Mouse (Mus musculus) forelimb bud, embryonic 11.5 days (tissue): ENCODE data around the gene Colec11.

Experiments
- DNase-seq: peaks from one replicate; pipeline ENCODE4 v3.0.0-alpha.2; 2012; ENCODE audit warnings: low read depth, low spot score

Gene Colec11

DNA sequence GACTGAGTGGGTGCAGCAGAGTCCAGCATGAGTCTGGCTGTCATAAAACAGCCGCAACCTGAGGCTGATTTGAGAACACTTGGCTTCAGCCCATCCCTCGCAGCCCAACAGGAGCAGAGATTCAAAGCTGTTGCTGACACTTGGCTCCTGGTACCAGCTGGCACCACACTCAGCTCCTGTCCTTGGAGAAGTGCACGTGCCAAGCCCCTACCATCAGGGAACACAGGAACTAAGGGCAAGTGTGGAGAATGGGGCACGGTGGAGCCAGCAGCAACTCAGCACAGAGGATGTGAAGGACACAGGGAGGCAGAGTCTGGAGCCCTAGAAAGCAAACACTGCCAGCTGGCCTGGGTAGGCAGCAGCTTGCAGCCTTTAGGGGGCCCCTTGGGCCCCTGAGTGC is 20.9 kb downstream of the Colec11 start:
- DNase-seq: no peak

DNA sequence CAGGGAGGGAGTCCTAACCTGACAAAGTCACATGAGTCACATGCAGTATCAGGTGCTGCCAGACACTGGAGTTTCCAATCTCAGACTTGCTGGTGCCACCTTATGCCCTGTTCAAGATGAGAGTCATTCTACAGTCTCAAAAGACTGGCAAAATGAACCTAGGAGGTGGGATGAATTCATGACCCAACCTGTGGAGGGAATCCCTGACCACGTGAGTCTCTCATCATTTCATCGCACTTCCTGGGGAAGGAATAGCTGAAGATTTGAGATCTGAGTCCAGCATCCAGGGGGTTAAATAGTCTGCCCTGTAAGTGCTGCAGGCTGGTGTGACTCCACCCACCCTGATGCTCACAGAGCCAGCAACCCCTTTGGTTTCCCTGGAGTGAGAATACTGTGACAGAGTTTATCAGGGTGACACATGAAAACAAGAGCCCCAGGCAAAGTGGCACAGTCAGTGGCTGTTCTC is 24.6 kb downstream of the Colec11 start:
- no peak for DNase-seq

DNA sequence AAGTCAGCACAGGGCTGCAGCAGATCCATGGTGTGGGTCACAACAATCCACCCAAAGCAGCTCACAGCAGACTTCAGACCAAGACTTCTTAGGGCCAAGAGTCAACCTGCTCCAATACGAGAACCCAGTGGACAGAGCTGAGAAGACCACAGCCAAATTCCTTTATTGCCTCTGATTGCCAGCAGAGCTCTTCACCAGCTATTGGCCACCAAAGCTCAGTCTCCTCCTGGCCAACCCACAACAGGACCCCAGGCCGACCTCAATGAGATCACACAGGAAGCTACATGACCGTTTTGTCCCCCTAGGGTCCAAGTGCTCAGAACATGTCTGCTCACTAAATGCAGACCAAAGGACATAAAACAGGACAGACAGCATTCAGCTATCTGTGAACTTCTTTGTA is 25.1 kb downstream of the Colec11 start:
- no peak for DNase-seq

DNA sequence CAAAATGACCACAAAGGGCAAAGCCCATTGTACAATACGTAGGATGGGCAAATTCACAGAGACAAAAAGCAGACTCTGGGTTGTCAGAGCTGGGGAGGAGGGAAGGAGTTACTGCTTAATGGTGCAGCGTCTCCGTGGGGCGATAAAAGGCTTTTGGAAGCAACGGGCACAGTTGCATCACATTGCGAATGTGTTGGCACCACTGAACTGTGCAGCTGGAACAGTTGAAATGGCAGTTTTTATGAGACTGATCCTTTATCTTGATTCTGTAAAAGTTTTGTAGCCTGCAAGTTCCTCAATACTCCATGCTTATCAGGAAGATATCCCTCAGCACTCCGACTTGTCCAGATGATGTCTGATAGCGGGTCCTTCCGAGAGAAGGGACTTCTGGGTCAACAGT is 25.5 kb downstream of the Colec11 start:
- DNase-seq: no peak

DNA sequence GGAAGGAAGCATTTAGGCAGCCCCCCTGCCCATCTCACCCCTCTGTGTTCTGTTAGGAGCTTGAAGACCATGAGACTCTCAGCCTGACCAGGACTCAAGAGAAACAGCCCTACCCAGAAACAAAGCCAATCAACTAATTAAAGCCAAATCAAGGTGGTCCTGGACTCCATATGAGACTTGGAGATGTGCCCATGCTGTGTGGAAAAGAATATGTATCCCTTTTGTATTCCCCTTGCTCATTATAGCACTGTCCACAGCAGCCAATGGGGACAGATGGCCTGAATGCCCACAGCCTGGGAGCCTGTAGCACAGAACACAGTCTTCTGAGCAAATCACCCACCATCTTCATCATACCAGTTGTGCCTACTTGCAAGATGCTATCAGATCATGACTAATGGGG is 26.3 kb downstream of the Colec11 start:
- no peak for DNase-seq

DNA sequence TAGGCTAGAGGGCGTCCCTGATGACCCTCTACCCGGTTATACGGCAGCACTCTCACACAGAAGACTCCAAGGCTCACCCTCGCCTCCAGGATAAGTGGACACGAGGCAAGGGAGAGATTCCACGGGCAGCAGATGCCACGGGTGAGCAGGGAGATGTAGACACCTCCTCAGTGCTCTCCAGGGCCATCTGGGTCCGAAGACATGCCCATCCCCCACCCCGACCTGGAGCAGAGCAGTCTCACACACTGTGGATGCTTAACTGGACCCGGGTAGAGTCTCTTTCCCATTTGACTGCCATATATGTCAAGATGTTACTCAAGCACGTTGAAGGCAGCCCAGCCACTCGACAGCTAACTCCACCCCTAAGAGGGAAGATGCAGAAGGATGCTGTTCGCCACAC is 32.7 kb downstream of the Colec11 start:
- DNase-seq: no peak

DNA sequence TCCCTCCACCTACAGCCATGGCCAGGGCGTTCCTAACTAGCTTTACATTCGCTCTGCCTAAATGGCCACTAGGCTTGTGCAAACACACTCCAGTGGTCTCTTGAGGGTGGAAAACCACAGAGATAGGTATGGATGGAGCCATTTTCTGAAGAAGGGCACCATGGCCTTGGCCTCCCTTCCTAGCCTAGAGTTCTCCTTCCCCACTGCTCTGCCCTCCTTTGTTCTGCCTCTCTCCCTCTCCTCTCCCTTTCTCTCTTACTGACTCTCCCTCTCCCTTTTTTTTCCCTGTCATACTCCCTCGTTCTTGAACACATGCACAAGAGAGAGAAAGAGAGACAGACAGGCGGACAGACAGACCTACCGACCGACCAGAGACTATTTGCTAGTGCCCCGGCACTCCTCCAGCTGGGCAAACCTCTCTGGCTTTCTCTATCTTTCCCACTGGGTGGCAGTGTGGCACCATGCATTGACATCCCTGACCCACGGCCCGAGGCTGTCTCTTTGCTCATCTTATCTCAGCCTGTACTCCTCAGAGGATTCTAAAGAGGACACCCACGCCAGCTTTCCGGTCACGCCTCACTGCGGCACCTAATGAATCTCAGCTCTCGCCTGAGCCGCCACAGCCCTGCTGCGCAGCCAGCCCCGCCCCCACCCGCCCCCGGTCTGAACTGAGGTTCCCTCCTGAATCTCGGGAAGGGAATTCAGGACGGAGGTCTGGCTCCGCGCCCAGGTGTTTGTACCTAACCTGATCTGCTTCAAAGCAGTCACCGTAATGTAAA is 33.9 kb downstream of the Colec11 start:
- peak; percentile 70 for DNase-seq

DNA sequence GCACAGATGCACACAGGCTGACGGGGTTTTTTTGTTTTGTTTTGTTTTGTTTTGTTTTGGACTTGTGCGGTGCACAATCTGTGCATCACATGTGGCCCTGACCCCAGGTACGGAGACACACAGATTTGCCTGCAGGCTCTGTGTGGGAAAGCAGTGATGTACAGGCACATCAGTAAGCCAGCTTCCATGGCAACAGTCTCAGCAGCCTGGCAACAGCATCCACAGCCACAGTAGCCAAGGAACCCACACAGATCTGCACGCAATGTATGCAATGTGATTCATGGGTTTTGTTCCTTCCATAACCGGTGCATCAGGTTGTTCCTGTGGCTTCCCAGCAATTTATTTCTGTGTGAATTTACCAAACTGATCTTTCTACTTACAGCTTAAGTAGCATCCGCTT is 35.2 kb downstream of the Colec11 start:
- DNase-seq: no peak

DNA sequence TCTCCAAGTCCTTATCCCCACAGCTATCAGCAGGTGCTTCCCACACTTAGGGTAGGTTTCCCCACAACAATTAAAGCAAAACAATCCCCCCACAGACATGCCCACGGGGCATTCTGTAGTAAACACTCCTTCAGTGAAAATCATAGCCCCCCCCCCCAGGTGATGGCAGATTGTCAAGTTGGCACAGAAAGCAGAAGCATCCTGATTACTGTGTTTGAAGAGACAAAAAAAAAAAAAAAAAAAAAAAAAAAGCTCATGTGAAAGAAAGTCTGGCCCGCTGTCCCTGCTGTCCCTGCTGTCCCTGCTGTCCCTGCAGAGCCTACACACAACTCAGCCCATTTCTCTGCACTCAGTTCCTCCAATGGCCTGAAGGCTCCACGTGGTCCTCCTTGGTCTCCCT is 39.1 kb downstream of the Colec11 start:
- peak; percentile 54 for DNase-seq

DNA sequence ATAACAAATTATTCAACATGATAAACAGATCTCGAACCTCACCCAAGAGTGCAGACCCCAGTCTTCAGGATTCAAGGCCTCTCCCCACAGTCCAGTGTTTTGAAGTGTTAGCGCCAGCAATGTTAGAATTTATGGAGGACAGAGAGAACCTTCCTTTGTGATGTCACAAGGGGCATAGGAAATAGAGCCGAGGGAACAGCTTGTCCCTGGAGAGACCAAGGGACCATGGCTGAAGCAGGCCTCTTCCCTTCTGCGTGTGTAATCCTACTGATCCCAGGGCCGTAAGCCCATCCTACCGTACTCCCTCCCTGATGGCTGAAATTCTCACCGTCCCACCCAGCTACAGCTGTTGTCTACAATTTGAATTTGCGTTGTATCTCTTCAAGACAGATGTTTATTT is 40.8 kb downstream of the Colec11 start, which contains the start of gene Allc:
Gene Allc, minus strand, starts transcription at position 101 of the 400 bp plus-strand sequence.
- no peak for DNase-seq

DNA sequence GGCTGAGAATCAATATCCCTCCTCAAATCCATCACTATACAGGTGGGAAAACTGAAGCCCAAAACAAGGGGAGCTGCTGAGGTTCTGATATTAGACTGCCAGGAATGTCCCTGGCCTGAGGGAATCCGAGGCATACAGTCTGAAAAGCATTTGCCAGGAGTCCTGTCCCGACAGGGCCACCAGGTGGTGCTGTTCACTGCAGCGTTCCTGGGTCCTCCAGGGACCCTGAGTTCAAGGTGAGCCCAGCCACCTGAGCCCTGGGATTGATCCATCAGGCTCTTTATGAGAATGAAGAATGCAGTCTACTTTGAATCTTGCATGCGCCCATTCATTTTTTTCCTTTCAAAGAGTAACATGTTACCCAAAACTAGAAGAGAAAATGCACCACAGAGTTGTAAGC is 44.0 kb downstream of the Colec11 start:
- DNase-seq: peak; percentile 18

DNA sequence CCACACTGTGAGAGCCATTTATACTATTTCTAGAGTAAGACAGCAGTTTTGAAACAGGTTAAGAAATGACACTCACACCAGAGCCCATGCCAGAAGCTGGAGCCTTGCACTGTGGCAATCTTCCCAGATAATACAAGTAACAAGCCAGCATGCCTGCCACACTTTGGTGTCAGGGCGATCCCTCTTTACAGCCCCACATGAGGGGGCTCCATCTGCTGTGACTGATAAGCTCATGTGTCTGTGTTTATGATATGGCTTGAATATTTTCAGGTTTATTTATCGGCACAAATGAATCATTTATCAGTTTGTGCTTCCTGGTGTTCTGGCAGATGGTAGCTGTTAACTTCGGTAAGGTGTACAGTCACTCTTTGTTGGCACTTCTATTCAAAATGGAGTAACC is 45.0 kb downstream of the Colec11 start:
- DNase-seq: no peak

DNA sequence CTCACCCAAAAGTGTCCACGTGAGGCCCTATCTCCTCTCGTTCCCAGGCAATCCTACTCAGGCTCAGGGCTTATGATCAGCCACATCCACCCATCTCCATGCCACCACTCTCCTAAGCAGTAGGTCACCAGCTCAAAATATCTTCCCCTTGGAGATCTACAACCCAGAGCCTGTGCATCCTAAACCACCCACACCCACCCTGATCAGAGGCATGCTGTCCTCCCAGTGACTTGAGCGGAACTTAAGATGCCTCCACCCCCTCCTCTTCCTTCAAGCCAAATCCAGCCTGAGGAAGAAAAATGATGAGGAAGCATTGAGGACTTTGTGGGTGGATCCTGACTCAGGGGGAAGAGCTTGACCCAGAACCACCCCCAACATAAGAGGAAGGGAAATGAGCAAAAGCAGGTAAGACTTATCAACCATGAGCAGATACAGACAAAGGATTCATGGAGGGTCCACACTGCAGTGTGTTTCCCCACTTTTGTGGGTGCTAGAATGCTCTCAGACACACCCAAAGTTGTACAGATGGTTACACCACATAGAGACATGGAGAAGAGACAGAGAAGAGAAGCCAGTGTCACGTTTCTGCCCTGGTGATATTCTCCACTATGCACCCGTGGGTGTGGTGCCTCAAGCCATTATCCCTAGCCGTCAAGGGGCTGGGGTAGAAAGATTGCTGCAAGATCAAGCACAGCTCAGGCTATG is 47.7 kb downstream of the Colec11 start:
- DNase-seq: no peak

DNA sequence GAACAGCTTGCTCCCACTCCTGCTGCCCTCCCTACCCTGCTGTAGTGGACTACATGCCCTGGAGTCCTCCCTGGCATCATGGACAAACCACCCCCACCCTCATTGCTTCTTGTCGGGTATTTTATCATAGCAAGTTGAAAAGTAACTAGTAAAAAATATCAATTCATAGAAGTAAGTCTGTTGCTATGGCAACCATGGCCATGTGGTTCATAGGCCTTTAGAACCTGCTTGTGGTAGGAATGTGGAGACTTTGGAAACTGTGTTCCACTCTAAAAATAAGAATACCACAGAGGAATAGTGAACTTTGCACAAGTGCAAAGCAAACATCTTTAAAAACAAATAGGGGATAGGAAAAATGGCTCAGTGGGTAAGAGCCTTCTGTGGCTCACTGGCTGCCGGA is 50.9 kb downstream of the Colec11 start:
- DNase-seq: no peak

DNA sequence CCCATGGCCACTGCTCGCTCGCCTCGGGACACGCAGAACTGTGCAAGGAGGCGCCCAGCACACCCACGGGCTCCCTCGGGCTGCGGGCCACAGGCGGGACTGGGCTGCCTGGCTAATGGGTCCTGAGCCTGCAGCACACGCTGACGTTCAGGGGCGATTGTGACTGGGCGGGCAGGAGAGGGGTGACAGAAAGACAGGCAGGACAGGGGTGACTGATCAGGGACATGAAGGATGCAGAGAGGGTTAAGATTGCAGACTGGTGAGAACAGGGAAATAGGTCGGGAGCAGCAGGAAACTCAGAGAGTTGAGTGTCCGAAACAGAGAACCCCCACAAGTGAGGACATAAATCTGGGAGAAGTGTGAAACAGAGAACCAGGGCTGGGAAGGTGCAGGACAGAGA is 70.9 kb downstream of the Colec11 start, which contains the start of gene Dcdc2c:
Gene Dcdc2c, minus strand, starts transcription at position 101 of the 400 bp plus-strand sequence.
- no peak for DNase-seq

DNA sequence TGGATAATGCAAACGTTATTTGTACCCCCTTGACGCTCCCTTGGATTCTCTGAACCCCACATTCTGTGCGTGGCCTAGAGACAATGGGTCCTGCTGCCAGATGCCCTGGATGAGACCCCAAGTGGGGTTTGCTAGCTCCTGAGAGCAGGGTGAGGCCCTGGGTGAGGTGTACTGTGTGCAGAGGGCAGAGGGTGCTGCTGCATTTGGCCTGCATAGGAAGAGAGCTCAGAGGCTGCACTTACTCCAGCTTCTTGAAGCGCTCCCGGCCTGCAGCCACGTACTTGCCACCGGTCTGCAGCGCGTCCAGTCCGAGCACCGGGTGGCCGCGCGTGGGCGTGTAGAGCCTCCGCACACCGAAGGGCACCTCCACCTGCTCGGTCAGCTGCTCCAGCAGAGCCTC is 71.4 kb downstream of the Colec11 start:
- DNase-seq: no peak

DNA sequence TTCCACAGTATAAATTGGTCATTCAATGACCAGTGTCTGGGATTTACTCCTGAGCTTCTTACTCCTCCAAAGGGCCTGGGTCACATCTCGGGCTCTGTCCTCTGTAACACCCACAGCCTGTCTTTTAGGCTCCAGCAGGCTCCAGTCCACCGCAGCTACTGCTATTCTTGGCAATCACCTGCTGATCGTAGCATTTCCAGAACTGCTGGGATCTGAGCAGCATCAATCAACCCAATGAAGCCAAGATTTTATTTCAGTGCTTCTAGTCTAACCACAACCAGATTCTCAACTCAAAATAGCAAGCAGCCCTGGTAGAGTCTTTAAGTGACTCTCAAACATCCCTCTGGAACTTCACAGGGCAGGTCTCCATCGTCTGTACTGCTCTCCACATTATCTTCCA is 74.3 kb downstream of the Colec11 start:
- DNase-seq: no peak
